Mouse (Mus musculus): ENCODE results near the gene Aldoart2. TPM values are rescaled to one million over a fixed set of nuclear protein-coding genes. Genes with fewer than 3 reads are reported as not detected.

The Aldoart2 gene
- not detected for polyA plus RNA-seq (2014; fragmentation: Illumina TruSeq; extraction: RNeasy Lipid Tissue Mini Kit (QIAGEN cat#74804); ENCODE audit: low read depth, low replicate concordance)

GRCm38 (mm10) chr12:55565206-55565605 lies at the start of gene Aldoart2:
TSS of gene Aldoart2 (plus strand) at chr12:55565239.

GRCm38 (mm10) chr12:55598887-55599561 lies 34.0 kb downstream of the Aldoart2 start, which contains the start of gene Insm2:
TSS of gene Insm2 (plus strand) at chr12:55599427.

Other genes starting within 250 kb of the Aldoart2 start
- gene Psma6, start 181.0 kb upstream of the Aldoart2 start, polyA plus RNA-seq (2014; fragmentation: Illumina TruSeq; extraction: RNeasy Lipid Tissue Mini Kit (QIAGEN cat#74804); ENCODE audit: low read depth, low replicate concordance) = 337 TPM
- 13.4 TPM for gene Nfkbia, start 72.6 kb upstream of the Aldoart2 start, polyA plus RNA-seq (2014; fragmentation: Illumina TruSeq; extraction: RNeasy Lipid Tissue Mini Kit (QIAGEN cat#74804); ENCODE audit: low read depth, low replicate concordance)
- not detected for gene Insm2, start 34.2 kb downstream of the Aldoart2 start, polyA plus RNA-seq (2014; fragmentation: Illumina TruSeq; extraction: RNeasy Lipid Tissue Mini Kit (QIAGEN cat#74804); ENCODE audit: low read depth, low replicate concordance)